Mouse (Mus musculus) midbrain, embryonic 13.5 days (tissue): ENCODE measurements around the gene Slc7a15. TPM values are rescaled to one million over a fixed set of nuclear protein-coding genes. Genes with fewer than 3 reads are reported as not detected.
A peak's percentile ranks its signal among the peaks of the same experiment; 100 is the strongest.
"Not testable (repeated sequence)": the region's sequence is repeated elsewhere in the genome, so short reads cannot be mapped to it uniquely, and the experiment has no call there.

Source experiments
- ATAC-seq: fragments of 200-750 bp; cut with Nextera tagmentation; 2 replicates; pipeline ENCODE4 v1.8.0; 2017; ENCODE audit warnings: mild to moderate bottlenecking, moderate TSS enrichment, moderate library complexity
- H3K27ac ChIP-seq: fragments of 300-500 bp; sonication (generic); 2 replicates; pipeline ENCODE4 v1.5.1; 2015; ENCODE audit warnings: inconsistent platforms, mild to moderate bottlenecking, moderate library complexity
- H3K27me3 ChIP-seq: fragments of 300-500 bp; sonication (generic); 2 replicates; pipeline ENCODE4 v1.6.1; 2015; ENCODE audit warnings: mild to moderate bottlenecking, inconsistent platforms
- H3K36me3 ChIP-seq: fragments of 300-500 bp; sonication (generic); 2 replicates; pipeline ENCODE4 v1.6.1; 2015; ENCODE audit warnings: mild to moderate bottlenecking, inconsistent platforms
- H3K4me1 ChIP-seq: fragments of 300-500 bp; sonication (generic); replicated peaks from 2 replicates; pipeline ENCODE4 v1.6.1; 2015; ENCODE audit warnings: inconsistent platforms
- H3K4me2 ChIP-seq: fragments of 300-500 bp; sonication (generic); replicated peaks from 2 replicates; pipeline ENCODE4 v1.6.1; 2015; ENCODE audit warnings: moderate library complexity, mild to moderate bottlenecking, inconsistent platforms
- H3K4me3 ChIP-seq: fragments of 300-500 bp; sonication (generic); replicated peaks from 2 replicates; pipeline ENCODE4 v1.5.1; 2015; ENCODE audit warnings: mild to moderate bottlenecking, inconsistent platforms
- H3K9ac ChIP-seq: fragments of 300-500 bp; sonication (generic); replicated peaks from 2 replicates; pipeline ENCODE4 v1.6.1; 2015; ENCODE audit warnings: mild to moderate bottlenecking, inconsistent platforms
- H3K9me3 ChIP-seq: fragments of 300-500 bp; sonication (generic); 2 replicates; pipeline ENCODE4 v1.6.1; 2016; ENCODE audit warnings: mild to moderate bottlenecking, inconsistent platforms
- WGBS: fragments of 180-500 bp; shearing (Covaris S2); methylation state at CpG from one replicate; pipeline ENCODE4 v1.1.7; 2015; 5-methylcytosine and 5-hydroxymethylcytosine counted together
- polyA plus RNA-seq: library from polyadenylated mRNA; unstranded; fragments of >200 nt; fragmentation: Nextera tagmentation; extraction: Ambion mirVana; gene quantifications from 2 replicates; pipeline ENCODE4 v1.2.1, GENCODE M21; 2015

Slc7a15 gene
- polyA plus RNA-seq, 1 experiment from 2014 or later, result not detected

- Histone ChIP-seq H3K27me3 (no peaks in the 10 kb centered on the region), H3K4me2 (no peak overlapping the region), H3K9me3 (no peaks in the 10 kb centered on the region), H3K27ac (no peak overlapping the region), H3K4me3 (no peak overlapping the region), H3K9ac (no peak overlapping the region), H3K4me1 (no peaks in the 10 kb centered on the region), H3K36me3 (peaks cover 4% of the 10 kb centered on the region; the same call in 1 of the 2 replicates)
- WGBS, result 88% methylated on average over 5 of the region's 5 CpGs
- no peak for ATAC-seq
Measured at GRCm38 (mm10) chr12:8620678-8621018, 21.8 kb upstream of the Slc7a15 start.

- Histone ChIP-seq H3K27me3 (no peaks in the 10 kb centered on the region), H3K9ac (no peak overlapping the region), H3K27ac (no peak overlapping the region), H3K9me3 (no peaks in the 10 kb centered on the region), H3K4me1 (no peaks in the 10 kb centered on the region), H3K36me3 (peaks cover 4% of the 10 kb centered on the region; the same call in 1 of the 2 replicates), H3K4me3 (no peak overlapping the region), H3K4me2 (no peak overlapping the region)
- ATAC-seq, result peak; percentile 56
- 82% methylated on average over 9 of the region's 9 CpGs for WGBS
Measured at GRCm38 (mm10) chr12:8619827-8620677, 21.2 kb upstream of the Slc7a15 start.

- no peak for ATAC-seq
- peaks cover 4% of the 10 kb centered on the region for H3K36me3 ChIP-seq
- H3K9ac ChIP-seq, result no peak overlapping the region
- 90% methylated on average over 3 of the region's 3 CpGs for WGBS
- H3K9me3 ChIP-seq, result no peaks in the 10 kb centered on the region
- no peak overlapping the region for H3K27ac ChIP-seq
- H3K4me1 ChIP-seq, result no peaks in the 10 kb centered on the region
- H3K4me3 ChIP-seq, result no peak overlapping the region
- no peaks in the 10 kb centered on the region for H3K27me3 ChIP-seq
- no peak overlapping the region for H3K4me2 ChIP-seq
Measured at GRCm38 (mm10) chr12:8618271-8618670, 19.4 kb upstream of the Slc7a15 start.

- 91% methylated on average over 3 of the region's 3 CpGs for WGBS
- H3K27me3 ChIP-seq, result no peaks in the 10 kb centered on the region
- no peak for ATAC-seq
Measured at GRCm38 (mm10) chr12:8609070-8609469, 10.2 kb upstream of the Slc7a15 start.

GRCm38 (mm10) chr12:8595611-8596010 lies 3.3 kb downstream of the Slc7a15 start:
- ATAC-seq, result no peak
- WGBS, result 88% methylated on average over 7 of the region's 7 CpGs
- Histone ChIP-seq H3K36me3 (no peaks in the 10 kb centered on the region), H3K27ac (no peak overlapping the region), H3K4me1 (no peaks in the 10 kb centered on the region), H3K9me3 (0 out of 2 replicates have a peak, but pooled peaks cover 3% of the 10 kb centered on the region), H3K27me3 (no peaks in the 10 kb centered on the region), H3K4me3 (no peak overlapping the region), H3K4me2 (no peak overlapping the region), H3K9ac (no peak overlapping the region)

More at GRCm38 (mm10) chr12:8609070-8609469, 10.2 kb upstream of the Slc7a15 start:
- H3K9ac ChIP-seq, result no peak overlapping the region
- no peaks in the 10 kb centered on the region for H3K36me3 ChIP-seq
- no peak overlapping the region for H3K27ac ChIP-seq
- no peak overlapping the region for H3K4me3 ChIP-seq
- H3K4me1 ChIP-seq, result no peaks in the 10 kb centered on the region
- no peak overlapping the region for H3K4me2 ChIP-seq
- no peaks in the 10 kb centered on the region for H3K9me3 ChIP-seq

- H3K4me2 ChIP-seq, H3K4me3 ChIP-seq, H3K27me3 ChIP-seq, ATAC-seq, H3K9ac ChIP-seq, H3K9me3 ChIP-seq, H3K4me1 ChIP-seq, H3K36me3 ChIP-seq, H3K27ac ChIP-seq: not testable (repeated sequence)
- whole genome bisulfite sequencing, result 97% methylated on average over 2 of the region's 2 CpGs
Measured at GRCm38 (mm10) chr12:8591326-8591725, 7.5 kb downstream of the Slc7a15 start.

GRCm38 (mm10) chr12:8573405-8573804 lies 25.5 kb downstream of the Slc7a15 start:
- H3K27ac ChIP-seq, result no peak overlapping the region
- H3K4me2 ChIP-seq, result no peak overlapping the region
- H3K4me1 ChIP-seq, result no peaks in the 10 kb centered on the region
- no peaks in the 10 kb centered on the region for H3K9me3 ChIP-seq
- no peak overlapping the region for H3K9ac ChIP-seq
- H3K36me3 ChIP-seq, result no peaks in the 10 kb centered on the region
- ATAC-seq, result no peak
- 87% methylated on average over 11 of the region's 11 CpGs for WGBS
- H3K4me3 ChIP-seq, result no peak overlapping the region
- H3K27me3 ChIP-seq, result no peaks in the 10 kb centered on the region

GRCm38 (mm10) chr12:8571903-8572341 lies 26.9 kb downstream of the Slc7a15 start:
- not testable (repeated sequence) for H3K4me2 ChIP-seq, ATAC-seq, H3K36me3 ChIP-seq, H3K9ac ChIP-seq, H3K4me3 ChIP-seq, H3K27me3 ChIP-seq, H3K27ac ChIP-seq, H3K9me3 ChIP-seq, H3K4me1 ChIP-seq
- 42% methylated on average over 12 of the region's 12 CpGs for WGBS

GRCm38 (mm10) chr12:8571287-8571902 lies 27.5 kb downstream of the Slc7a15 start:
- not testable (repeated sequence) for ATAC-seq, H3K36me3 ChIP-seq, H3K9me3 ChIP-seq, H3K4me2 ChIP-seq, H3K9ac ChIP-seq, H3K4me1 ChIP-seq, H3K27me3 ChIP-seq, H3K4me3 ChIP-seq, H3K27ac ChIP-seq
- WGBS, result 82% methylated on average over 2 of the region's 2 CpGs

GRCm38 (mm10) chr12:8562213-8562612 lies 36.7 kb downstream of the Slc7a15 start:
- 71% methylated on average over 8 of the region's 8 CpGs for WGBS
- not testable (repeated sequence) for H3K9ac ChIP-seq, ATAC-seq, H3K27me3 ChIP-seq, H3K4me2 ChIP-seq, H3K4me3 ChIP-seq, H3K27ac ChIP-seq, H3K4me1 ChIP-seq, H3K9me3 ChIP-seq, H3K36me3 ChIP-seq

- H3K9me3 ChIP-seq, H3K9ac ChIP-seq, ATAC-seq, H3K36me3 ChIP-seq, H3K4me1 ChIP-seq, H3K4me2 ChIP-seq, H3K27me3 ChIP-seq, H3K4me3 ChIP-seq, H3K27ac ChIP-seq: not testable (repeated sequence)
- WGBS, result 85% methylated on average over 3 of the region's 3 CpGs
Measured at GRCm38 (mm10) chr12:8559876-8560275, 39.0 kb downstream of the Slc7a15 start.

GRCm38 (mm10) chr12:8556189-8556588 lies 42.7 kb downstream of the Slc7a15 start:
- H3K27me3 ChIP-seq, result no peaks in the 10 kb centered on the region
- H3K4me3 ChIP-seq, result no peak overlapping the region
- H3K9ac ChIP-seq, result no peak overlapping the region
- no peaks in the 10 kb centered on the region for H3K36me3 ChIP-seq
- H3K4me1 ChIP-seq, result no peaks in the 10 kb centered on the region
- no peak overlapping the region for H3K27ac ChIP-seq
- no peaks in the 10 kb centered on the region for H3K9me3 ChIP-seq
- no peak for ATAC-seq
- no peak overlapping the region for H3K4me2 ChIP-seq
